8 mouse cellular contexts compared by ENCODE assay signal in genomic region chr14:120137680-120138136, GRCm38 (mm10).
DNase-seq lines count a peak whose midpoint lies in the region; ATAC-seq lines count a peak whose summit lies in the region.

No protein-coding gene starts in this region.

- peaks cover 14% of the 10 kb centered on the region for H3K4me1 ChIP-seq in hindbrain, embryonic 15.5 days (replicated peaks)

- 0 out of 2 replicates have a peak overlapping the region, but pooled peaks have one; percentile 20 for H3K9ac ChIP-seq in hindbrain, embryonic 15.5 days

- H3K27ac ChIP-seq in hindbrain, embryonic 15.5 days (replicated peaks) = no peak overlapping the region

- H3K27me3 ChIP-seq in hindbrain, embryonic 15.5 days = no peaks in the 10 kb centered on the region

- no peaks in the 10 kb centered on the region for H3K9me3 ChIP-seq in hindbrain, embryonic 15.5 days

- H3K4me3 ChIP-seq in hindbrain, embryonic 15.5 days = peak overlapping the region; percentile 22

- H3K36me3 ChIP-seq in hindbrain, embryonic 15.5 days = no peaks in the 10 kb centered on the region

- WGBS in hindbrain, embryonic 15.5 days = 3% methylated on average over 21 of the region's 21 CpGs

- peak overlapping the region; percentile 43 for H3K4me2 ChIP-seq in hindbrain, embryonic 15.5 days

- DNase-seq in ZHBTc4 (ENCODE audit: low read depth, low spot score) = peak; percentile 97
- peak; percentile 96 for DNase-seq in cerebellum, postnatal 4 days (ENCODE audit: low spot score in 2 of 2)
- peak; percentile 93 for DNase-seq in gastrocnemius, adult 18-20 months (ENCODE audit: low spot score)
- DNase-seq in layer of hippocampus, postnatal 36 days = peak; percentile 92 to 94
- DNase-seq in lung, postnatal 25 days (ENCODE audit: low spot score) = peak; percentile 93
- DNase-seq in retina, adult 2 months (ENCODE audit: low read depth, low spot score) = peak; percentile 60
- DNase-seq in thymus, postnatal 36 days = peak; percentile 77 to 80

- peak; percentile 89 for ATAC-seq in hindbrain, embryonic 15.5 days (ENCODE audit: low FRiP score, low read depth)
